Mouse (Mus musculus): ENCODE data around the gene Zfp984. TPM values are rescaled to one million over a fixed set of nuclear protein-coding genes. Genes with fewer than 3 reads are reported as not detected.
"Not testable (repeated sequence)": the region's sequence is repeated elsewhere in the genome, so short reads cannot be mapped to it uniquely, and the experiment has no call there.

The Zfp984 gene
- polyA plus RNA-seq, 1 experiment from 2014 or later, result 7.4 TPM

GRCm38 (mm10) chr4:147819659-147820058 is 10.1 kb upstream of the Zfp984 start:
- 84% methylated on average over 7 of the region's 7 CpGs for WGBS
- ATAC-seq (ENCODE audit: low read depth), result not testable (repeated sequence)

GRCm38 (mm10) chr4:147814592-147815167 is 5.1 kb upstream of the Zfp984 start:
- Histone ChIP-seq H3K9me3 (ENCODE audit: control insufficient read depth, low read length) (peaks cover 18% of the 10 kb centered on the region), H3K4me1 (ENCODE audit: control insufficient read depth, insufficient read depth, low read length) (no peaks in the 10 kb centered on the region), H3K4me2 (ENCODE audit: low read depth, low read length) (no peak overlapping the region), H3K4me3 (ENCODE audit: low read depth, low read length) (no peak overlapping the region), H3K27ac (replicated peaks; ENCODE audit: low read depth, low read length) (no peak overlapping the region), H3K36me3 (ENCODE audit: control insufficient read depth, insufficient read depth, low read length) (no peaks in the 10 kb centered on the region), H3K9ac (ENCODE audit: low read depth, low read length) (no peak overlapping the region), H3K27me3 (replicated peaks; ENCODE audit: control insufficient read depth, insufficient read depth, low read length) (no peaks in the 10 kb centered on the region)
- 76% methylated on average over 2 of the region's 2 CpGs for WGBS
- ATAC-seq (ENCODE audit: low read depth), result no peak
- DNase-seq (ENCODE audit: low spot score), result no peak

More at GRCm38 (mm10) chr4:147819659-147820058, 10.1 kb upstream of the Zfp984 start:
- Histone ChIP-seq H3K9me3 (ENCODE audit: control insufficient read depth, low read length) (peaks cover 66% of the 10 kb centered on the region), H3K36me3 (ENCODE audit: control insufficient read depth, insufficient read depth, low read length) (peaks cover 12% of the 10 kb centered on the region; the same call in 1 of the 2 replicates)
- not testable (repeated sequence) for H3K4me1 ChIP-seq (ENCODE audit: control insufficient read depth, insufficient read depth, low read length); H3K4me2 ChIP-seq (ENCODE audit: low read depth, low read length); H3K4me3 ChIP-seq (ENCODE audit: low read depth, low read length); H3K9ac ChIP-seq (ENCODE audit: low read depth, low read length); H3K27ac ChIP-seq (replicated peaks; ENCODE audit: low read depth, low read length); H3K27me3 ChIP-seq (replicated peaks; ENCODE audit: control insufficient read depth, insufficient read depth, low read length); DNase-seq (ENCODE audit: low spot score)

- DNase-seq (ENCODE audit: low spot score) (no peak), ATAC-seq (ENCODE audit: low read depth) (no peak)
- Histone ChIP-seq H3K27ac (replicated peaks; ENCODE audit: low read depth, low read length) (no peak overlapping the region), H3K27me3 (replicated peaks; ENCODE audit: control insufficient read depth, insufficient read depth, low read length) (no peaks in the 10 kb centered on the region), H3K9me3 (ENCODE audit: control insufficient read depth, low read length) (peaks cover 9% of the 10 kb centered on the region), H3K4me1 (ENCODE audit: control insufficient read depth, insufficient read depth, low read length) (no peaks in the 10 kb centered on the region), H3K9ac (ENCODE audit: low read depth, low read length) (no peak overlapping the region), H3K36me3 (ENCODE audit: control insufficient read depth, insufficient read depth, low read length) (no peaks in the 10 kb centered on the region), H3K4me2 (ENCODE audit: low read depth, low read length) (no peak overlapping the region), H3K4me3 (ENCODE audit: low read depth, low read length) (no peak overlapping the region)
- 48% methylated on average over 5 of the region's 5 CpGs for WGBS
These were observed 3.7 kb upstream of the Zfp984 start for GRCm38 (mm10) chr4:147813249-147813765.

GRCm38 (mm10) chr4:147809966-147810304 is 347 bp upstream of the Zfp984 start:
- not testable (repeated sequence) for ATAC-seq (ENCODE audit: low read depth); DNase-seq (ENCODE audit: low spot score); H3K27me3 ChIP-seq (replicated peaks; ENCODE audit: control insufficient read depth, insufficient read depth, low read length); H3K27ac ChIP-seq (replicated peaks; ENCODE audit: low read depth, low read length); H3K9ac ChIP-seq (ENCODE audit: low read depth, low read length); H3K9me3 ChIP-seq (ENCODE audit: control insufficient read depth, low read length); H3K4me1 ChIP-seq (ENCODE audit: control insufficient read depth, insufficient read depth, low read length); H3K36me3 ChIP-seq (ENCODE audit: control insufficient read depth, insufficient read depth, low read length)
- H3K4me3 ChIP-seq (ENCODE audit: low read depth, low read length), result peak overlapping the region; percentile 45
- 54% methylated on average over 2 of the region's 2 CpGs for WGBS
- H3K4me2 ChIP-seq (ENCODE audit: low read depth, low read length), result peak overlapping the region; percentile 61

GRCm38 (mm10) chr4:147808483-147808882 is 1.1 kb downstream of the Zfp984 start:
- ATAC-seq (ENCODE audit: low read depth), result peak; percentile 37; the same call in 1 of the 2 replicates
- H3K27me3 ChIP-seq (replicated peaks; ENCODE audit: control insufficient read depth, insufficient read depth, low read length); H3K4me1 ChIP-seq (ENCODE audit: control insufficient read depth, insufficient read depth, low read length); H3K27ac ChIP-seq (replicated peaks; ENCODE audit: low read depth, low read length); H3K36me3 ChIP-seq (ENCODE audit: control insufficient read depth, insufficient read depth, low read length); H3K9me3 ChIP-seq (ENCODE audit: control insufficient read depth, low read length); DNase-seq (ENCODE audit: low spot score); H3K9ac ChIP-seq (ENCODE audit: low read depth, low read length): not testable (repeated sequence)
- Histone ChIP-seq H3K4me3 (ENCODE audit: low read depth, low read length) (peak overlapping the region; percentile 45), H3K4me2 (ENCODE audit: low read depth, low read length) (peak overlapping the region; percentile 61)
- 70% methylated on average over 4 of the region's 4 CpGs for WGBS

GRCm38 (mm10) chr4:147795308-147795707 is 14.3 kb downstream of the Zfp984 start:
- H3K4me2 ChIP-seq (ENCODE audit: low read depth, low read length), result not testable (repeated sequence)
- 94% methylated on average over 1 of the region's 1 CpGs for WGBS

GRCm38 (mm10) chr4:147794026-147794665 is 15.4 kb downstream of the Zfp984 start:
- WGBS, result 86% methylated on average over 1 of the region's 3 CpGs
- H3K27me3 ChIP-seq (replicated peaks; ENCODE audit: control insufficient read depth, insufficient read depth, low read length); H3K4me2 ChIP-seq (ENCODE audit: low read depth, low read length); H3K27ac ChIP-seq (replicated peaks; ENCODE audit: low read depth, low read length); H3K36me3 ChIP-seq (ENCODE audit: control insufficient read depth, insufficient read depth, low read length); H3K9ac ChIP-seq (ENCODE audit: low read depth, low read length); H3K4me3 ChIP-seq (ENCODE audit: low read depth, low read length); DNase-seq (ENCODE audit: low spot score); H3K4me1 ChIP-seq (ENCODE audit: control insufficient read depth, insufficient read depth, low read length); ATAC-seq (ENCODE audit: low read depth): not testable (repeated sequence)
- peaks cover 21% of the 10 kb centered on the region; the same call in 1 of the 2 replicates for H3K9me3 ChIP-seq (ENCODE audit: control insufficient read depth, low read length)

More at GRCm38 (mm10) chr4:147795308-147795707, 14.3 kb downstream of the Zfp984 start:
- not testable (repeated sequence) for H3K27ac ChIP-seq (replicated peaks; ENCODE audit: low read depth, low read length); H3K4me1 ChIP-seq (ENCODE audit: control insufficient read depth, insufficient read depth, low read length); DNase-seq (ENCODE audit: low spot score); H3K27me3 ChIP-seq (replicated peaks; ENCODE audit: control insufficient read depth, insufficient read depth, low read length); ATAC-seq (ENCODE audit: low read depth); H3K36me3 ChIP-seq (ENCODE audit: control insufficient read depth, insufficient read depth, low read length); H3K9ac ChIP-seq (ENCODE audit: low read depth, low read length); H3K4me3 ChIP-seq (ENCODE audit: low read depth, low read length)
- peaks cover 21% of the 10 kb centered on the region; the same call in 1 of the 2 replicates for H3K9me3 ChIP-seq (ENCODE audit: control insufficient read depth, low read length)

GRCm38 (mm10) chr4:147793390-147793916 is 16.1 kb downstream of the Zfp984 start:
- not testable (repeated sequence) for H3K36me3 ChIP-seq (ENCODE audit: control insufficient read depth, insufficient read depth, low read length); DNase-seq (ENCODE audit: low spot score); H3K27me3 ChIP-seq (replicated peaks; ENCODE audit: control insufficient read depth, insufficient read depth, low read length); H3K4me1 ChIP-seq (ENCODE audit: control insufficient read depth, insufficient read depth, low read length); H3K4me3 ChIP-seq (ENCODE audit: low read depth, low read length); H3K4me2 ChIP-seq (ENCODE audit: low read depth, low read length); H3K9ac ChIP-seq (ENCODE audit: low read depth, low read length); H3K27ac ChIP-seq (replicated peaks; ENCODE audit: low read depth, low read length); ATAC-seq (ENCODE audit: low read depth)
- H3K9me3 ChIP-seq (ENCODE audit: control insufficient read depth, low read length), result peaks cover 24% of the 10 kb centered on the region
- WGBS, result 71% methylated on average over 2 of the region's 2 CpGs

Data from embryonic facial prominence, embryonic 14.5 days (tissue).